In genomic region chr15:40358341-40358740, GRCm38 (mm10) we compare ENCODE assay signal across 28 mouse cellular contexts.
DNase-seq lines count a peak whose midpoint lies in the region; ATAC-seq and TF ChIP-seq lines count a peak whose summit lies in the region.
"Had no signal": no experiment of that assay in that cellular context is flagged by ENCODE, and none has a peak within 500 bp of the region (broad histone marks: within the 10 kb centered on the region; RNA-seq: fewer than 3 reads in every experiment).

No protein-coding gene starts in this region.

- no peak for ATAC-seq in lung, embryonic 16.5 days (ENCODE audit: low read depth)
- ATAC-seq in heart, embryonic 16.5 days (replicated peaks; ENCODE audit: extremely low read depth, insufficient read depth, low FRiP score), result no peak
- ATAC-seq: CD4-positive, CD25-positive, alpha-beta regulatory T cell, adult 4 months; forebrain, embryonic 15.5 days; hindbrain, postnatal 0 days; inflammation-experienced regulatory T-cells, adult 6 months; intestine, embryonic 16.5 days had no signal

- 0 out of 2 replicates have a peak overlapping the region, but pooled peaks have one; percentile 12 for H3K27ac ChIP-seq in lung, embryonic 16.5 days (ENCODE audit: low read length)
- peak overlapping the region; percentile 18; the same call in 1 of the 2 replicates for H3K27ac ChIP-seq in heart, embryonic 16.5 days (ENCODE audit: low read length)
- H3K27ac ChIP-seq: embryonic facial prominence, embryonic 10.5 days; embryonic facial prominence, embryonic 13.5 days; forebrain, embryonic 12.5 days; forebrain, embryonic 15.5 days; heart, embryonic 15.5 days; hindbrain, embryonic 14.5 days; hindbrain, postnatal 0 days had no signal

- H3K36me3 ChIP-seq in lung, embryonic 16.5 days (ENCODE audit: control insufficient read depth, insufficient read depth, low read length), result no peaks in the 10 kb centered on the region
- H3K36me3 ChIP-seq in heart, embryonic 16.5 days (ENCODE audit: control insufficient read depth, insufficient read depth), result no peaks in the 10 kb centered on the region
- H3K36me3 ChIP-seq: embryonic facial prominence, embryonic 10.5 days; embryonic facial prominence, embryonic 13.5 days; forebrain, embryonic 12.5 days; forebrain, embryonic 15.5 days; heart, embryonic 15.5 days had no signal

- no peak overlapping the region for H3K9ac ChIP-seq in lung, embryonic 16.5 days (ENCODE audit: low read length)
- H3K9ac ChIP-seq in heart, embryonic 16.5 days (ENCODE audit: low read length), result no peak overlapping the region
- H3K9ac ChIP-seq: embryonic facial prominence, embryonic 13.5 days; forebrain, embryonic 12.5 days; forebrain, embryonic 15.5 days; heart, embryonic 15.5 days; hindbrain, embryonic 14.5 days had no signal

- no peak overlapping the region for H3K4me3 ChIP-seq in lung, embryonic 16.5 days (ENCODE audit: low read length)
- no peak overlapping the region for H3K4me3 ChIP-seq in lung, adult 2 months (replicated peaks; ENCODE audit: extremely low read depth, low read depth, low read length)
- no peak overlapping the region for H3K4me3 ChIP-seq in heart, embryonic 16.5 days (ENCODE audit: low read length)
- H3K4me3 ChIP-seq: embryonic facial prominence, embryonic 10.5 days; embryonic facial prominence, embryonic 13.5 days; erythroblast, embryonic 14.5 days; forebrain, embryonic 12.5 days; forebrain, embryonic 15.5 days; heart, embryonic 15.5 days had no signal

- 47% methylated on average over 2 of the region's 2 CpGs for WGBS in lung, embryonic 16.5 days
- WGBS in lung, adult 2 months, result 58% methylated on average over 2 of the region's 2 CpGs
- WGBS in heart, embryonic 16.5 days, result 21% methylated on average over 2 of the region's 2 CpGs

- H3K9me3 ChIP-seq in lung, embryonic 16.5 days (ENCODE audit: control insufficient read depth, low read length), result no peaks in the 10 kb centered on the region
- no peaks in the 10 kb centered on the region for H3K9me3 ChIP-seq in heart, embryonic 16.5 days (replicated peaks; ENCODE audit: control insufficient read depth, low read length)
- H3K9me3 ChIP-seq: embryonic facial prominence, embryonic 10.5 days; embryonic facial prominence, embryonic 13.5 days; forebrain, embryonic 12.5 days; forebrain, embryonic 15.5 days; heart, embryonic 15.5 days had no signal

- peak; percentile 26 for DNase-seq in heart, adult 8-10 months (ENCODE audit: low spot score)
- no peak for DNase-seq in heart, postnatal 4 days
- DNase-seq in lung, adult 2 months, result no peak
- no peak for DNase-seq in thymus, postnatal 14 days
- DNase-seq in cerebellum, adult 8-10 months, result no peak
- DNase-seq: adrenal gland, adult 2 months; adrenal gland, postnatal 14 days; cerebellum, adult 11 months; cerebellum, adult 2 months; cerebellum, postnatal 10 days; cerebellum, postnatal 36 days; embryo, embryonic 11 days; gastrocnemius, postnatal 10 days; gastrocnemius, postnatal 36 days; kidney, adult 18-20 months had no signal

- H3K4me1 ChIP-seq in lung, embryonic 16.5 days (replicated peaks; ENCODE audit: control insufficient read depth, insufficient read depth, low read length), result peaks cover 3% of the 10 kb centered on the region; the same call in 1 of the 2 replicates
- no peaks in the 10 kb centered on the region; the same call in 1 of the 2 replicates for H3K4me1 ChIP-seq in lung, adult 2 months (ENCODE audit: control insufficient read depth, insufficient read depth, low read length)
- H3K4me1 ChIP-seq in heart, embryonic 16.5 days (ENCODE audit: control insufficient read depth, insufficient read depth, low read length), result peaks cover 6% of the 10 kb centered on the region; the same call in 1 of the 2 replicates
- H3K4me1 ChIP-seq: embryonic facial prominence, embryonic 10.5 days; embryonic facial prominence, embryonic 13.5 days; forebrain, embryonic 12.5 days; heart, embryonic 15.5 days had no signal

- TF ChIP-seq POLR2A in lung, adult 2 months (IDR thresholded peaks at IDR 0.05; ENCODE audit: borderline replicate concordance, extremely low read depth, low read depth, low read length), result no peak

- no peak for TF ChIP-seq CTCF in lung, adult 2 months (IDR thresholded peaks at IDR 0.05; ENCODE audit: insufficient read depth, low read length)

- no peaks in the 10 kb centered on the region for H3K27me3 ChIP-seq in lung, embryonic 16.5 days (ENCODE audit: control insufficient read depth, insufficient read depth, low read depth, low read length)
- H3K27me3 ChIP-seq in heart, embryonic 16.5 days (ENCODE audit: control insufficient read depth, insufficient read depth, low read length), result no peaks in the 10 kb centered on the region
- H3K27me3 ChIP-seq: embryonic facial prominence, embryonic 13.5 days; forebrain, embryonic 12.5 days; forebrain, embryonic 15.5 days; heart, embryonic 15.5 days had no signal

- no peak overlapping the region for H3K4me2 ChIP-seq in lung, embryonic 16.5 days (ENCODE audit: low read depth, low read length)
- H3K4me2 ChIP-seq in heart, embryonic 16.5 days (ENCODE audit: low read depth, low read length), result no peak overlapping the region; the same call in 1 of the 2 replicates
- H3K4me2 ChIP-seq: embryonic facial prominence, embryonic 13.5 days; forebrain, embryonic 12.5 days; forebrain, embryonic 15.5 days; heart, embryonic 15.5 days; hindbrain, embryonic 14.5 days had no signal
